Mouse (Mus musculus) myocyte (in vitro differentiated cells): Measurements from ENCODE around the gene Tmem94. TPM values are rescaled to one million over a fixed set of nuclear protein-coding genes. Genes with fewer than 3 reads are reported as not detected.

Source experiments
- H3K27me3 ChIP-seq: one replicate; pipeline ENCODE4 v1.6.1; 2011; ENCODE audit not compliant: control insufficient read depth, insufficient read depth, insufficient read length
- H3K36me3 ChIP-seq: one replicate; pipeline ENCODE4 v1.6.1; 2011; ENCODE audit not compliant: control insufficient read depth, insufficient read depth
- H3K4me2 ChIP-seq: one replicate; pipeline ENCODE4 v1.6.1; 2011; ENCODE audit warnings: low read depth, control low read depth
- H3K4me3 ChIP-seq: one replicate; pipeline ENCODE4 v1.5.1; 2011; ENCODE audit warnings: mild to moderate bottlenecking, control low read depth, moderate library complexity
- H3K79me2 ChIP-seq: one replicate; pipeline ENCODE4 v1.6.1; 2011; ENCODE audit not compliant: control insufficient read depth, insufficient read depth
- H3ac ChIP-seq: one replicate; pipeline ENCODE4 v1.6.1; 2011; ENCODE audit not compliant: control insufficient read depth, insufficient read length
- CEBPB ChIP-seq: IDR thresholded peaks from 2 replicates; pipeline ENCODE4 v1.6.1; 2011; ENCODE audit warnings: mild to moderate bottlenecking, moderate library complexity; ENCODE audit not compliant: poor library complexity, insufficient read depth, severe bottlenecking
- E2F4 ChIP-seq: IDR thresholded peaks from one replicate; pipeline ENCODE4 v1.6.1; 2011; ENCODE audit warnings: mild to moderate bottlenecking, control low read depth, moderate library complexity; ENCODE audit not compliant: insufficient read depth
- MAX ChIP-seq: IDR thresholded peaks from one replicate; pipeline ENCODE4 v1.6.1; 2011; ENCODE audit warnings: low read depth, mild to moderate bottlenecking, control low read depth
- MYOD1 ChIP-seq, 3 experiments: IDR thresholded peaks; one replicate each; pipeline ENCODE4 v1.6.1; 2011; ENCODE audit warnings: control low read depth in 2 of 3, low read depth in 2 of 3, mild to moderate bottlenecking in 2 of 3, moderate library complexity in 1 of 3; ENCODE audit not compliant: insufficient read length in 2 of 3, control insufficient read depth in 1 of 3
- MYOG ChIP-seq, 3 experiments: IDR thresholded peaks; one replicate each; pipeline ENCODE4 v1.6.1; 2011; ENCODE audit warnings: control low read depth in 2 of 3, low read depth in 2 of 3, mild to moderate bottlenecking in 2 of 3; ENCODE audit not compliant: insufficient read length in 2 of 3, control insufficient read depth in 1 of 3, insufficient read depth in 1 of 3
- POLR2A ChIP-seq: IDR thresholded peaks from one replicate; pipeline ENCODE4 v1.6.1; 2011; ENCODE audit warnings: low read depth, mild to moderate bottlenecking, control low read depth, moderate library complexity; ENCODE audit not compliant: insufficient read length
- POLR2AphosphoS2 ChIP-seq: IDR thresholded peaks from one replicate; pipeline ENCODE4 v1.6.1; 2011; ENCODE audit warnings: low read depth, control low read depth; ENCODE audit not compliant: insufficient read length
- REST ChIP-seq: IDR thresholded peaks from one replicate; pipeline ENCODE4 v1.6.1; 2011; ENCODE audit warnings: mild to moderate bottlenecking, control low read depth, moderate library complexity; ENCODE audit not compliant: insufficient read depth, insufficient read length
- SRF ChIP-seq: IDR thresholded peaks from one replicate; pipeline ENCODE4 v1.6.1; 2011; ENCODE audit warnings: low read depth; ENCODE audit not compliant: control insufficient read depth, insufficient read length
- TCF12 ChIP-seq: IDR thresholded peaks from one replicate; pipeline ENCODE4 v1.6.1; 2011; ENCODE audit warnings: mild to moderate bottlenecking, control low read depth; ENCODE audit not compliant: poor library complexity, insufficient read depth, severe bottlenecking
- TCF3 ChIP-seq: IDR thresholded peaks from one replicate; pipeline ENCODE4 v1.6.1; 2011; ENCODE audit warnings: low read depth, control low read depth; ENCODE audit not compliant: insufficient read length
- USF1 ChIP-seq: IDR thresholded peaks from one replicate; pipeline ENCODE4 v1.6.1; 2011; ENCODE audit warnings: low read depth, mild to moderate bottlenecking, control low read depth, moderate library complexity
- polyA plus RNA-seq: library from polyadenylated mRNA; unstranded; fragments of >200 nt; fragmentation: generic; extraction: Trizol; gene quantifications from one replicate; pipeline ENCODE4 v1.2.1, GENCODE M21; 2012; ENCODE audit warnings: missing spikeins

The Tmem94 gene
- polyA plus RNA-seq, 1 experiment, result 19.6 TPM

DNA sequence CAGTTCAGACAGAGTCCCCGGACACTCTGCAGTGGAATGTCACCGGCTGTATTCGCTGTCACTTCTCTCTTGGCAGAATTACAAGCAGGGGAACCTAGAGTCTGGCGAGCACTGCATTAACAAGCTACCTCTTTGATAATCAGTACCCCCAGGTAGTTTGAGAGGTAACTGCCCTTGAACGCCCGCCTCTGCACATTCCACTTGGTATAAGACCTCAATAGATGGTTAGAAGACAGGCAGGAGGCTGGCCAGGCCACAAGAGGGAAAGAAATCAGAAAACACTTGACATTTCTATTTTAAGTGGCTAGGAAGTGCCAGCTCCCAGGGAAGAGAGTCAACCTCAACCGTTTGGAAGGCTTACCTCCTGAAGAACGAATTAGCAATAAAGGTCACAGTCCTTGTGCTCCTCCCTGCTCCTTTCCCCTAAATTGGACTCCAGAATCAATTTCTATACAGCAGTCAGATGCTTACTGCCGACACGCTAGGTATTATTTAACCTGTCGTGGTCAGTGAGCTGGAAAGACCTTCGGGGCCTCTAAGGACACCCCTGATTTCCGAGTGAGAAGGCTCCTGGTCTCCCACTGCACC, 1.2 kb downstream of the Tmem94 start:
- Histone ChIP-seq H3K36me3 (no peaks in the 10 kb centered on the region), H3K79me2 (no peaks in the 10 kb centered on the region), H3K4me2 (peak overlapping the region; percentile 87), H3ac (peak overlapping the region; percentile 46), H3K27me3 (no peaks in the 10 kb centered on the region), H3K4me3 (peak overlapping the region; percentile 58)
- TF ChIP-seq REST (no peak), CEBPB (no peak), MAX (no peak), SRF (no peak), USF1 (no peak), POLR2AphosphoS2 (no peak), POLR2A (no peak), TCF12 (no peak), TCF3 (no peak), MYOG (IDR thresholded peaks at IDR 0.05; ENCODE audit: control insufficient read depth in 1 of 3, insufficient read depth in 1 of 3, insufficient read length in 2 of 3, low read depth in 2 of 3) (no peak), MYOD1 (IDR thresholded peaks at IDR 0.05; ENCODE audit: control insufficient read depth in 1 of 3, insufficient read length in 2 of 3, low read depth in 2 of 3) (no peak), E2F4 (no peak)

GRCm38 (mm10) chr11:115766981-115767380, 1.7 kb downstream of the Tmem94 start:
- peak overlapping the region; percentile 87 for H3K4me2 ChIP-seq
- no peaks in the 10 kb centered on the region for H3K79me2 ChIP-seq
- H3K36me3 ChIP-seq, result no peaks in the 10 kb centered on the region
- H3K4me3 ChIP-seq, result peak overlapping the region; percentile 58
- H3ac ChIP-seq, result no peak overlapping the region
- no peaks in the 10 kb centered on the region for H3K27me3 ChIP-seq
- TF ChIP-seq TCF3, result no peak
- no peak for TF ChIP-seq TCF12
- TF ChIP-seq POLR2AphosphoS2, result no peak
- no peak for TF ChIP-seq REST
- no peak for TF ChIP-seq USF1
- TF ChIP-seq MAX, result no peak
- TF ChIP-seq CEBPB, result no peak
- TF ChIP-seq MYOD1 (IDR thresholded peaks at IDR 0.05; ENCODE audit: control insufficient read depth in 1 of 3, insufficient read length in 2 of 3, low read depth in 2 of 3), result no peak
- no peak for TF ChIP-seq MYOG (IDR thresholded peaks at IDR 0.05; ENCODE audit: control insufficient read depth in 1 of 3, insufficient read depth in 1 of 3, insufficient read length in 2 of 3, low read depth in 2 of 3)
- no peak for TF ChIP-seq POLR2A
- no peak for TF ChIP-seq SRF
- no peak for TF ChIP-seq E2F4

- no peak for TF ChIP-seq TCF12
- TF ChIP-seq E2F4, result no peak
- H3K79me2 ChIP-seq, result no peaks in the 10 kb centered on the region
- H3K36me3 ChIP-seq, result no peaks in the 10 kb centered on the region
- no peaks in the 10 kb centered on the region for H3K27me3 ChIP-seq
- H3K4me3 ChIP-seq, result no peak overlapping the region
- H3ac ChIP-seq, result no peak overlapping the region
- no peak overlapping the region for H3K4me2 ChIP-seq
Observed at GRCm38 (mm10) chr11:115768896-115769295, 3.7 kb downstream of the Tmem94 start.

- Histone ChIP-seq H3K27me3 (no peaks in the 10 kb centered on the region), H3K4me2 (no peak overlapping the region), H3K36me3 (no peaks in the 10 kb centered on the region), H3K79me2 (no peaks in the 10 kb centered on the region), H3K4me3 (no peak overlapping the region), H3ac (no peak overlapping the region)
- TF ChIP-seq REST (no peak), SRF (no peak), POLR2A (no peak), TCF3 (no peak), USF1 (no peak), CEBPB (no peak), MAX (no peak), MYOG (IDR thresholded peaks at IDR 0.05; ENCODE audit: control insufficient read depth in 1 of 3, insufficient read depth in 1 of 3, insufficient read length in 2 of 3, low read depth in 2 of 3) (no peak), MYOD1 (IDR thresholded peaks at IDR 0.05; ENCODE audit: control insufficient read depth in 1 of 3, insufficient read length in 2 of 3, low read depth in 2 of 3) (no peak), POLR2AphosphoS2 (no peak)
Observed at GRCm38 (mm10) chr11:115774653-115775052, 9.4 kb downstream of the Tmem94 start.

GRCm38 (mm10) chr11:115775821-115776665, 10.8 kb downstream of the Tmem94 start:
- no peaks in the 10 kb centered on the region for H3K27me3 ChIP-seq
- no peak overlapping the region for H3K4me3 ChIP-seq
- no peak for TF ChIP-seq USF1
- no peak for TF ChIP-seq POLR2AphosphoS2
- TF ChIP-seq E2F4, result no peak
- TF ChIP-seq TCF3, result no peak
- no peak for TF ChIP-seq TCF12
- no peak for TF ChIP-seq MYOG (IDR thresholded peaks at IDR 0.05; ENCODE audit: control insufficient read depth in 1 of 3, insufficient read depth in 1 of 3, insufficient read length in 2 of 3, low read depth in 2 of 3)
- TF ChIP-seq CEBPB, result no peak
- no peak for TF ChIP-seq POLR2A
- TF ChIP-seq MYOD1 (IDR thresholded peaks at IDR 0.05; ENCODE audit: control insufficient read depth in 1 of 3, insufficient read length in 2 of 3, low read depth in 2 of 3), result no peak
- TF ChIP-seq SRF, result no peak
- H3K79me2 ChIP-seq, result no peaks in the 10 kb centered on the region
- H3ac ChIP-seq, result no peak overlapping the region
- no peak overlapping the region for H3K4me2 ChIP-seq
- H3K36me3 ChIP-seq, result no peaks in the 10 kb centered on the region
